Mouse (Mus musculus) cerebral cortex, adult 2 months (tissue): Measurements from ENCODE around the gene Eml1.

ENCODE experiments used
- WGBS: fragments of 180-500 bp; shearing (Covaris S2); methylation state at CpG from one replicate; pipeline ENCODE4 v1.1.7; 2018; 5-methylcytosine and 5-hydroxymethylcytosine counted together

Gene Eml1

GRCm38 (mm10) chr12:108374689-108375088 lies 3.9 kb downstream of the Eml1 start:
- WGBS, result 89% methylated on average over 8 of the region's 8 CpGs

GRCm38 (mm10) chr12:108378379-108379133 lies 7.8 kb downstream of the Eml1 start:
- WGBS, result 56% methylated on average over 13 of the region's 13 CpGs

GRCm38 (mm10) chr12:108386476-108387232 lies 15.9 kb downstream of the Eml1 start:
- 47% methylated on average over 13 of the region's 13 CpGs for WGBS

- WGBS, result 76% methylated on average over 3 of the region's 3 CpGs
Observed at GRCm38 (mm10) chr12:108389718-108390117, 19.0 kb downstream of the Eml1 start.

GRCm38 (mm10) chr12:108392254-108393044 lies 21.7 kb downstream of the Eml1 start:
- 82% methylated on average over 12 of the region's 12 CpGs for WGBS

- WGBS, result 67% methylated on average over 4 of the region's 4 CpGs
Observed at GRCm38 (mm10) chr12:108393082-108393481, 22.3 kb downstream of the Eml1 start.

GRCm38 (mm10) chr12:108393637-108394036 lies 22.9 kb downstream of the Eml1 start:
- 66% methylated on average over 4 of the region's 4 CpGs for WGBS

GRCm38 (mm10) chr12:108394534-108395284 lies 24.0 kb downstream of the Eml1 start:
- 92% methylated on average over 17 of the region's 17 CpGs for WGBS

- WGBS, result 67% methylated on average over 6 of the region's 6 CpGs
Observed at GRCm38 (mm10) chr12:108395285-108395660, 24.5 kb downstream of the Eml1 start.

GRCm38 (mm10) chr12:108396081-108396947 lies 25.6 kb downstream of the Eml1 start:
- WGBS, result 51% methylated on average over 11 of the region's 11 CpGs

GRCm38 (mm10) chr12:108398681-108399080 lies 27.9 kb downstream of the Eml1 start:
- WGBS, result 88% methylated on average over 7 of the region's 7 CpGs

GRCm38 (mm10) chr12:108399191-108399590 lies 28.4 kb downstream of the Eml1 start:
- WGBS, result 85% methylated on average over 8 of the region's 8 CpGs

- 87% methylated on average over 8 of the region's 8 CpGs for WGBS
Observed at GRCm38 (mm10) chr12:108400951-108401350, 30.2 kb downstream of the Eml1 start.

- 62% methylated on average over 6 of the region's 6 CpGs for WGBS
Observed at GRCm38 (mm10) chr12:108403957-108404356, 33.2 kb downstream of the Eml1 start.

- 84% methylated on average over 5 of the region's 5 CpGs for WGBS
Observed at GRCm38 (mm10) chr12:108409100-108409499, 38.3 kb downstream of the Eml1 start.

GRCm38 (mm10) chr12:108410416-108411208 lies 39.9 kb downstream of the Eml1 start:
- whole genome bisulfite sequencing, result 66% methylated on average over 14 of the region's 14 CpGs

- WGBS, result 73% methylated on average over 9 of the region's 9 CpGs
Observed at GRCm38 (mm10) chr12:108414932-108415331, 44.2 kb downstream of the Eml1 start.

GRCm38 (mm10) chr12:108421477-108421876 lies 50.7 kb downstream of the Eml1 start:
- 65% methylated on average over 1 of the region's 1 CpGs for WGBS

GRCm38 (mm10) chr12:108422495-108422857 lies 51.7 kb downstream of the Eml1 start:
- WGBS, result 3% methylated on average over 14 of the region's 14 CpGs
